Mouse (Mus musculus) heart, postnatal 0 days (tissue): ENCODE measurements at regions not wholly inside any gene's neighbourhood (a gene's known extent, or its start where the extent isn't known, plus 50 kb on each side); places are given as distances from the start of the nearest gene placed in this dataset.

Experiments
- ATAC-seq: fragments of 200-750 bp; cut with Nextera tagmentation; 2 replicates; pipeline ENCODE4 v1.8.0; 2017; ENCODE audit warnings: low read depth, moderate number of reproducible peaks, moderate library complexity; ENCODE audit not compliant: insufficient read depth
- DNase-seq: peaks from one replicate; pipeline ENCODE4 v3.0.0-alpha.2; 2016; ENCODE audit warnings: low spot score
- H3K27ac ChIP-seq: fragments of 300-500 bp; sonication (generic); 2 replicates; pipeline ENCODE4 v1.5.1; 2014; ENCODE audit warnings: low read depth, mild to moderate bottlenecking
- H3K27me3 ChIP-seq: fragments of 300-500 bp; sonication (generic); 2 replicates; pipeline ENCODE4 v1.6.1; 2014; ENCODE audit warnings: low read length, mixed read lengths; ENCODE audit not compliant: control insufficient read depth, insufficient read depth
- H3K36me3 ChIP-seq: fragments of 300-500 bp; sonication (generic); replicated peaks from 2 replicates; pipeline ENCODE4 v1.6.1; 2014; ENCODE audit warnings: low read length, mixed read lengths; ENCODE audit not compliant: control insufficient read depth, insufficient read depth
- H3K4me1 ChIP-seq: fragments of 300-500 bp; sonication (generic); 2 replicates; pipeline ENCODE4 v1.6.1; 2014; ENCODE audit warnings: antibody characterized with exemption; ENCODE audit not compliant: control insufficient read depth, insufficient read depth
- H3K4me2 ChIP-seq: fragments of 300-500 bp; sonication (generic); 2 replicates; pipeline ENCODE4 v1.6.1; 2014; ENCODE audit warnings: low read depth, mild to moderate bottlenecking, low read length, moderate library complexity
- H3K4me3 ChIP-seq: fragments of 300-500 bp; sonication (generic); 2 replicates; pipeline ENCODE4 v1.5.1; 2014; ENCODE audit warnings: low read depth, low read length
- H3K9ac ChIP-seq: fragments of 300-500 bp; sonication (generic); replicated peaks from 2 replicates; pipeline ENCODE4 v1.6.1; 2014; ENCODE audit warnings: low read depth, low read length, mixed read lengths
- H3K9me3 ChIP-seq: fragments of 300-500 bp; sonication (generic); replicated peaks from 2 replicates; pipeline ENCODE4 v1.6.1; 2016; ENCODE audit warnings: low read length; ENCODE audit not compliant: control insufficient read depth
- CTCF ChIP-seq: IDR thresholded peaks from 2 replicates; pipeline ENCODE4 v1.5.1; 2016; ENCODE audit warnings: antibody characterized with exemption, control low read depth, low read depth
- EP300 ChIP-seq: IDR thresholded peaks from 2 replicates; pipeline ENCODE4 v1.6.1; 2016; ENCODE audit warnings: antibody characterized with exemption, low read depth
- WGBS: fragments of 180-500 bp; shearing (Covaris S2); extraction: QIAGEN DNeasy Blood & Tissue Kit; methylation state at CpG from one replicate; pipeline ENCODE4 v1.1.7; 2014; 5-methylcytosine and 5-hydroxymethylcytosine counted together

DNA sequence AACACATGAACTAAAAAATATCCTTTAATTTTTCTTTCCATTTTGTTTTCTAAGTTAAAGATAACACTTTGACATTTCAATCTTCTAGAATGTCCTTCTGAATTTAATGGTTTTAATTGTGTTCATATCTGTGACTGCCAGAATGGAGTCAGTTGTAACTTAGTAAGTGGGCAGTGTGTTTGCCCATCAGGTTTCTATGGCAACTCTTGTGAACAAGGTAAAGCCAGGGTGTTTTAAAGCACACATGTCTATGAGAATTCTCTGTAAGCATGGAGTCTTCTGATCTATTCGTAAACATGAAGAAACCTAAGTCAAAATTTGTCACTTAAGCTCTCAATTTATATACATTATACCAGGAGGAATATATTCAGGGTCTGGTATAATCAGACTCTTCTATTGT is 689.4 kb downstream of the Egfem1 start:
- no peaks in the 10 kb centered on the region for H3K4me1 ChIP-seq
- H3K27me3 ChIP-seq, result no peaks in the 10 kb centered on the region
- no peak for DNase-seq
- no peaks in the 10 kb centered on the region for H3K9me3 ChIP-seq
- WGBS, result 53% methylated on average over 1 of the region's 1 CpGs
- H3K9ac ChIP-seq, result no peak overlapping the region
- no peak overlapping the region for H3K27ac ChIP-seq
- TF ChIP-seq CTCF, result no peak
- no peak for TF ChIP-seq EP300
- no peak overlapping the region for H3K4me3 ChIP-seq
- H3K4me2 ChIP-seq, result no peak overlapping the region
- H3K36me3 ChIP-seq, result no peaks in the 10 kb centered on the region
- ATAC-seq, result no peak

DNA sequence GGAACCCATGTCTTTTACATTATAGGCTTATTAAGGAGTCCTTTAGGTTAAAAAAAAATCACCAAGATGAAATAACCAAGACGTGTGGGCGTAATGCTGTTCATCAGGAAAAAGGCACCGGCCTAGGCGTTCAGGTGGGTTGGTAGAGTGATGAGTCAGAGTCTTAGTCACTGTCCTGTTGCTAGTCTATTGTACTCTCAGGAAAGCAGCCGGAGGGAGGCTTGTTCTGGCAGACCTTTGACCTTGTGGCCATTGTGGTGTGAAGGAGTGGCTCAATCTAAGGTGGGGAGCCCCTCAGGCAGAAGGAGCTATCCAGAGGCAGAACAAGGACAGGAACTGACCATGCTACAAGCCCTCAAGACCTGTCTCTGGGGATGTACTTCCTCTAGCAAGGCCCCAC is 686.8 kb downstream of the Egfem1 start:
- 67% methylated on average over 5 of the region's 5 CpGs for WGBS
- H3K9ac ChIP-seq, result no peak overlapping the region
- ATAC-seq, result no peak

DNA sequence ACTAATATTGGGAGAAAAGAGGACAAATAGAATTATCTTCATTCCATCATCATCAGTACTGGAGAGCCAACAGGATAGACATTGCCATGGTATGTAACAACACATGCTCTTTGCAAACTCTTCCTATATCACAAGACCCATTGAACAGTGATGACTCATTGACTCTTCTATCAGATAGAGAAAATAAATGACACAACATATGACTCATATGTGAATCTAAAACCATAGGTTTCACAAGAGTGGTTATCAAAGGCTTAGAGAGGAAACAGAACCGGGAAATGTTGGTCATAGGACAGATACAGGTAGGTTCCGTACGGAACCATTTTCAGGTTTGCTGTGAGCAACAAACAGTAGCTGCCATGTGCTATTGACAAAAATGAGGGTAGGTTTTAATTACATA is 682.2 kb downstream of the Egfem1 start:
- H3K4me1 ChIP-seq, result no peaks in the 10 kb centered on the region
- no peaks in the 10 kb centered on the region for H3K36me3 ChIP-seq
- no peak overlapping the region for H3K4me3 ChIP-seq
- no peaks in the 10 kb centered on the region for H3K27me3 ChIP-seq
- WGBS, result 76% methylated on average over 3 of the region's 3 CpGs
- no peaks in the 10 kb centered on the region for H3K9me3 ChIP-seq
- no peak overlapping the region for H3K4me2 ChIP-seq
- TF ChIP-seq EP300 (no peak), CTCF (no peak)
- ATAC-seq (no peak), DNase-seq (no peak)
- H3K9ac ChIP-seq, result no peak overlapping the region
- H3K27ac ChIP-seq, result no peak overlapping the region

More for the DNA sequence above, 686.8 kb downstream of the Egfem1 start:
- no peaks in the 10 kb centered on the region for H3K9me3 ChIP-seq
- H3K27me3 ChIP-seq, result no peaks in the 10 kb centered on the region
- TF ChIP-seq EP300 (no peak), CTCF (no peak)
- no peak for DNase-seq
- no peak overlapping the region for H3K4me3 ChIP-seq
- H3K4me1 ChIP-seq, result no peaks in the 10 kb centered on the region
- no peaks in the 10 kb centered on the region for H3K36me3 ChIP-seq
- H3K4me2 ChIP-seq, result no peak overlapping the region
- H3K27ac ChIP-seq, result no peak overlapping the region

DNA sequence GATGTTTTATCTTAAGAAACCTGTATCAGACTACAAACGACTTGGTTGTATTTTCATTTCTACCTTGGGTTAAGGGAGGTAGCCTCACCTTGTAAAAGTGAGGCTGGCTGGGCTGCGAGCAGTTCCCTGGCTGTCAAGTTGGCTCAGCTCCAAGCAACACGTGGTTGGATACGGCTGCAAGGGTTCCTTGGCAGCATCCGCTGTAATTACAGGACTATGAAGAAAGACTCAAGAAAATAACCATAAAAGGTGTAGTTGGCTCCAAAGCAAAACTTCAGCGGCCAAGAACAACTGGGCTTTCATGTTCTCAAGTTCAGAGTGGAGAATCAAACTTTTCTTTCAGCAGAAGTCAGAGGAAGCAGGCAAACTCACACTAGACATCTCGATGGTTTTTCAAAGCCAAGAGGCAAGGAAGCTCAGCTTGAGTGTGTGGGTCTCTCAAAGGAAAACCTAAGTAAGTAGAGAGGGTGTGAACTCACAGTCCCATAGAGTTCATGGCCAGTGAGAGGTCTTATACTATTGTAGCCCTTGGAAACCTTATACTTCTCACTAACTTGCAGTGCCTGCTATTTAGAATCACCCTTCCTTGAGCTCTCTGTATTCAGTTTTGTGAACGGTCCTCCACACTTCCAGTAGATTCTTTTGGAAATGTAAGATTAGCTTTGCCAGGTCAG is 676.1 kb downstream of the Egfem1 start:
- Histone ChIP-seq H3K9me3 (no peaks in the 10 kb centered on the region), H3K4me2 (no peak overlapping the region), H3K36me3 (no peaks in the 10 kb centered on the region), H3K4me1 (no peaks in the 10 kb centered on the region), H3K9ac (no peak overlapping the region), H3K4me3 (no peak overlapping the region), H3K27me3 (no peaks in the 10 kb centered on the region), H3K27ac (no peak overlapping the region)
- no peak for TF ChIP-seq CTCF
- TF ChIP-seq EP300, result no peak
- no peak for DNase-seq
- whole genome bisulfite sequencing, result 33% methylated on average over 8 of the region's 8 CpGs
- no peak for ATAC-seq
